Mouse (Mus musculus) retina, embryonic 14.5 days (tissue): ENCODE results near the gene Gab2.
A peak's percentile ranks its signal among the peaks of the same experiment; 100 is the strongest.

Source experiments
- DNase-seq: peaks from one replicate; pipeline ENCODE4 v3.0.0-alpha.2; 2015; ENCODE audit warnings: low spot score

The Gab2 gene

DNA sequence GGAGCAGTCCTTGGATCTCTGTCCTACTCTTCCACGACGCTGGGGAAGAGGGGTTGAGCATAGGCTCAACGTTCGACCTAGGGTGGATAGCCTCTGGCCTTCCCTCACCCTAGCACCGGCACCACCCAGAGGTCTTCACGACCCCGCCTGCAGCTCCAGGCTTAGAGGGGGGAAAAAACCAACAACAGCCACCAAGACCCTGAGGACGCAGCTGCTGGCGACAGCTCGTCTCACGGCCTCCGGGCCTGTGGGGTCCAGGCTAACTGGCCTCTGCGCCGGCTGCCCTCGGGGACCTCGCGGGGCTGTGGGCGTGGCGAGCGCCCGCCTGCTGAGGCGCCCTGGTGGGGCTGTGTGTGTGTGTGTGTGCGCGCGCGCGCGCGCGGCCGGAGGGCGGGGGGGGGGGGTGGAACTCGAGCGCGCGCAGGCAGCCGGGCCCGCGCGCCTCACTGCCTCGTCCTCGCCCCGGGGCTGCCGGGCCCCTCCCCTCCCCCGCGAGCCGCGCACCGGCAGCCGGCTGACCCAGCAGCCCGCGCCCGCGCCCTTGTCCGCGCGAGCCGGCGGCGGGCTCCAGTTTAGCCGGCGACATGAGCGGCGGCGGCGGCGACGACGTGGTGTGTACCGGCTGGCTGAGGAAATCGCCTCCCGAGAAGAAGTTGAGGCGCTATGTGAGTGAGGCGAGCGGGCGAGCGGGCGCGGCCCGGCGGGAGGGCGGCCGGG lies at the start of gene Gab2:
Gene Gab2, plus strand, starts transcription at position 345 of the 717 bp plus-strand sequence.
- peak; percentile 75 for DNase-seq

DNA sequence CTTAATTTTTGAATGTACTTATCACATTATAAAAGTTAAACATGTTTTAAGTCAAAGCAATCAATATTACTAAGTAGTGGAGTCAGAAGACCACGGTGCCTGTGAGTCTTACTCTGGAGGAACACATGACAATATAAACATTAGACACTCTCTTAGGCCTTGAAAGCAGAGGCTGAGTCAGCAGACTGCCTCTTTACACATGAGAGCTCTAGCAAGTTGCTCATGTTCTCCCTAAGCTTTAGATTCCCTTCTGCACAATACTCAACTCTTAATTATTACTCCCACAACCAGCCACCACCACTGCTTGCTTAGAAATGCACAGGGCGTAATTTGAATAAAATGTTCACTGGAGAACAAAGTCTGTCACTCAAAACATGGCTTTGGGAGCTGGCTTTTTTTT lies 49.0 kb upstream of the Gab2 start:
- no peak for DNase-seq

DNA sequence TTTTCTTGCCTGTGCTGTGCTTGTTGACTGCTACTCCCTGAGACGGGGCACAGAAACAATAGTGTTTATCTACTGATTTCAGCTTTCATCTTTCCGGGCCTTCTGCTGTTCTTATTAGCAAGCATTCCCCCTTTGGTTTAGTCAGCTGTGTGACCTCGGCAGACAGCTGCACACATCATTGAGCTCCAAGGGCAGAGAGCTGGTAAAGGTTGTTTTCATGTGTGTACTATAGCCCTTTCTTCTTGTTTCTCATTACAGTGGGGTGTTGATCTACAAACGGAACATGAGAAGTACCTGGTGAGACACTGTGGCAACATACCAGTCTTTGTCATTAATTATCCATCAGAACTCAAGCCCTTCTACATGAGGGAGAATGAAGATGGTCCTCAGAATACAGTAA lies 41.7 kb upstream of the Gab2 start:
- no peak for DNase-seq

DNA sequence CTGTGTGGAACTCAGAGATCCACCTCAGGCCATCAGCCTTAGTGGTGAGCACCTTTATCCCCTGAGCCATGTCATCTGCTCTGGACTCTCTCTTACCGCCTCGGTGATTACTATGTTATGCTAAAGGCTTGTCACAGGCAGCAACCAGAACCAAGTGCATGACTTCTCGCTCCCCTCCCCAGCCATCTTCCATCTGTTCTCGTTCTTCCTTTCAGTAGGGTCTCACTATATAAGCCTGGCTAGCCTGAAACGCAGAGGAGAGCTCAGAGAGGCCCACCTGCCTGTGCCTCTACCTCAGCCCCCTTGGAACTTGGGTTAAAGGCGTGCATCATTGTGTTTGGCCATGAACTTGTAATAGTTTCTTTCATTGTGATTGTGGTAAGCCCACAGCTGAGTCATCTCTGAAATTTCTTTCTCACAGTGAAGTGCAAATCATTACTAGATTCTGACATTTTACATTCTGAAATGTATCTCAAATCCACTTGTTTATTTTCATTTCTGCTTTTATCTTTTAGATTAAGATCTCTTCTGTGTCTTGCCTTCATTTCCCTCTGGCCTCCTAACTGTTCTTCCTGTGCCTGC lies 39.4 kb upstream of the Gab2 start:
- DNase-seq = no peak

DNA sequence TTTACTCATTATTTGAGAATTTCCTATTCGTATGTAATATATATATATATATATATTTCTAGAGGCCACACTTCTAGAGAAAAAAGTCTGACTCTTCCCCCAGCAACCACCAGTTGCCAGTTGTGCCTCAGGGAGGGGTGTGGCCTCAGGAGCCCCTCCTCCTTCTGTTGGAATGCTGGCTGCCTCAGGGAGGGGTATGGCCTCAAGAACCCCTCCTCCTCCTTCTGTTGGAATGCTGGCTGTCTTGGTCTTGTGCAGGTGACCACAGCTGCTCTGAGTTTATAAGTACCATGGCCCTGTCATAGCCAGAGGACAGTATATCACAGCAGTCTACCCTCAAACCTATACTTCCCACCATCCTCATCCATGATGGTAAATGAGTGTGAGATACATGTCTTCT lies 38.4 kb upstream of the Gab2 start:
- DNase-seq = no peak

DNA sequence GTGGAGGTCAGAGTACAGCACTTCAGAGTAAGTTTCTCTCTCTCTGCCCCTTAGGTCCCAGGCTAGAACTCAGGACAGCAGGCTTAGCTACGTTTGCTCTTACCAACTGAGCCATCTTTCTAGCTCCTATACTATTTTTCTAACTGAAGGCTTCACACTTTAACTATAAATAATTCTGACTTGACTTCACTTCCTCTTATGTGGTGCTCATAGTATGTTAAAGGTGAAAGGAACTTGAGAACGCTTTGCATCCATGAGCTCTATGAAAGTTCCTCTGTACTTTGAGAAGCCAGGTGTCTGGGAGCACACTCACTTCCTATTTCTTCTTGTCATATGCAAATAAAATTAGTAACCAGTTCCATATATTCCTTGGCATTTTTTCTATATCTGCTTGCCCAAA lies 20.4 kb upstream of the Gab2 start:
- no peak for DNase-seq

DNA sequence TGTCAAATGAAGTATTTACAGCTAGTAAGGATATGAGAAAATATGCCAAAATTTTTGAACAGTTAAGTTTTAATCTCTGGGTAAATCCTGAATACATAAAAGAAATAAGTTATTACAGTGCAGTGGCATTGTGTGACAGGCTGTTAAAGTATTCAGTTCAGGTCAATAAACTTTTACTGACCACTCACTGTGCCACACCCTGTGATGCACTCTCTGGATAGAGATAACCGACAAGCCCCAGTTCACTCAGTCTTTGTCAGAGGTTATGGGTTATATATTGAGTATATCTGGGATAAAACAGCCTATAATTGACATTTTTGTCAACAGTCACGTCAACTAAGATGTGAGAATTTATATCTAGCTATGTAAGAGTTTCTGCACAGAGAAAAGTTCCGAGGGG lies 9.9 kb upstream of the Gab2 start:
- no peak for DNase-seq

DNA sequence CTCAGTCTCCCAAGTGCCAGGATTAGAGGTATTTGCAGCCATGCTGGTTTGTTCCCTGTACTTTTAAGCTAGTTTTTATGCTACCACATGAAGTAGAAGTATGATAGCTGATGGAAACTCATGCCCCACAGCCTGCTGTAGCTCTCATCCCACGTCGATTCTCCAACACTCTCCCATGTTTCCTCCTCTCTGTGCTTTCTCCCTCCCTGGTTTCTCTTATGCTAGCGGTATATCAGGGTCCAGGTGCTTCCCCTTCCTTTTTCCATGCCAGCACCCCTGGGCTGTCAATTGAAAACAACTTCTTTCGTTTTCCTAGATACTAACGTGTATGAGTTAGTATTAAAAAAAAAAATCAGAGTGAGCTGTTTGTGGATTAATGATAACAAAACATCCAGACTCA lies 9.3 kb upstream of the Gab2 start:
- no peak for DNase-seq

DNA sequence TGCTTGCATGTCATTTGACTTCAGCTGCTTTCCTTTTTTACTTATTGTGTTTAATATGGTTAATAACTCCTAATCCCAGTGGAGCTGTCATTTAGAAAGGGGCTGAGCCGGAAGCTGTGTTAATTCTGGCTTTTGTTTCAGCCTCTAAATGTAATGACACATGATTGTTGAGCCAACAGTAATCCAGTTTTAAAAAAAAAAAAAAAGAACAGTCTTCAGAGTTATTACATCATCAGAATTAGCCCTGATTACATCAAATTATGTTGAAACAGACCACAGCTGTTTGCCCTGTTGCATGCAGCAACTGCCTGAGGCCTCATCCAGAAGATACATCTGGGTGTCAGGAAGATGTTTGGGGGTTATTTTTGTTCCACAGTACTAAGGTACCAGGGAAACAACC lies 6.4 kb upstream of the Gab2 start:
- no peak for DNase-seq

DNA sequence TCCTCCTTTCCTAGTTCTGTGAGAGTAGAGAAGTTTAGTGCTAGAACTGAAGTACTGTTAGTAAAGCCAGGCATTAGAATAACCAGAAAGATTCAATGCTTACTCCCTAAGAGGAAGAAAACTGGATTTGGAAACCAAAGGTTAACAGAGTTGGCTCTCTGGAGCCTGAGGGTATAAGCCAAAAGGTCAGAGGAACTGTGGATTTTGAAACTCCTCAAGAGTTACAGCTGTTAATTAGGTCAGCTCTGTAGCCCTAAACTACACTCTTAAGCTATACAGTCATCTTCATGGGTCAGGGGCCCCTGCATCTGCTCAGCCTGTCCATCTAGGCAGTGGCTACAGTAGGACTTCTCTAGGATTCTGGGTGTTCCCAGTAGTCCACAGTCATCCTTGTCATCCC lies 4.4 kb upstream of the Gab2 start:
- no peak for DNase-seq

DNA sequence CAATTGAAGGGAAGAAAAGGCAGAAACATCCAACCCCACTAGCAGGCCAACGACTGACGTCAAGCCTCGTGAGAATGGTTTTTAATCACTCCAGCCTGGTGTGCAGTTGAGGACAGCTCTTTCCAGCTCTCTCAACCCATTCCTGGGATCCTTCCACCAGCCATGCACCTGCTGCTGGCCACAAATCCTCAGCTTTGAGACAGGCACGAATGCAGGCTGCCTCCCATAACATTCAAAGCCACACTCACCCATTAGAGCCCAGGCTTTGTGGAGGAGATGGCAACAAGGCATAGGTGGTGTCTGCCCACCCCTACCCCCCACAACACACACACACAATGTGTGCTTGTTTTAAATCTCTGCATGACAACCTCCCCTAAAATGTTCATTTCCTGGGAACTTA lies 2.7 kb upstream of the Gab2 start:
- DNase-seq = no peak

DNA sequence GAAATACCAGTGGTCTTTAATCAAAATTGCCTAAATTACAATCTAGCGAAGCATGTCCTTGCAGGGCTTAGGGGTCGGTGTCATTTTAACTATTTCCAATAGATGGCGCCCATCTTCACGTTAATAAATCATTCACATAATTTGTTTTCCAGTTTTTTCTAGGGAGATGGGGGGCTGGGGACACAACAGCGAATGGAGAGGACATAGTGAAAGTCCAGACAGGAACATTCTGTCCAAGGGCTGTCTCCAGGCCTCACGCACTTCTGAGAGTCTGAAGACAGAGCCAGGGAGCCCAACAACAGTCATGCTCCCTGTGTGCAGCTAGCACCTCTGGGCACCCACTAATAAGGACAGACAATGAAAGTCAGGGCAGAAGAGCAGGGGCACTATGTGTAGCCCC lies 2.2 kb upstream of the Gab2 start:
- DNase-seq = peak; percentile 85

DNA sequence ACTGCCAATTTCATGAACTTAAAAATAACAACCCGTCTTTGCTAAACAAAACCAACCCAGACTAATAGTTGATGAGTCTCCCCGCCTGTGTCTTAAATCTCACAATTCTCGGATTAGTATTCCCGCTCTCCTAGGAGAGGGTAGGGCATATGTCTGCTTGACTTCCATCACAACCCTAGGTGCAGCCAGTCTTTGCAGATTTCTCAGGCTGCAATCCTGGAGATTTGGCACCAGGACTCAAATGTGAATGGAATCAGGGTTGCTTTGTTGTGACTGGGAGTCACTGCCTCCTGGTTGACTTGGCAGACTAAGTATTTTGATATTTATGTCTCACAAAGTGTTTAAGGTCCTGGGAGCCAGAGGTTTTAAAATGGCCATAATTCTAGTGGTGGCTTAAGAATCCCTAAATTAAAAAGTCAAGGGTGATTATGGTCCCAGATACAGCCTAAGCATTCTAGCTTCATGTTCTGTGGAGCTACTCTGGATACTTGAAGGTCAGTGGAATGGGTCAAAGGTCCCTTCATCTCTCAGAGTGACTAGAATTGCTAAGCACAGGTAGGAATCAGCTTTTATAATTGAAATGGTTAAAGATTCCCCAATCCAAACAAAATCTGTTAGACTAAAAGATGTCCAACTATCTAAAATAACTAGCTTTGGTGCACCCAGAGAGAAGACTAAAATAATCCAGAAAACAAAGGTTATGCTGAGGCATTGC lies 1.6 kb upstream of the Gab2 start:
- DNase-seq = no peak

DNA sequence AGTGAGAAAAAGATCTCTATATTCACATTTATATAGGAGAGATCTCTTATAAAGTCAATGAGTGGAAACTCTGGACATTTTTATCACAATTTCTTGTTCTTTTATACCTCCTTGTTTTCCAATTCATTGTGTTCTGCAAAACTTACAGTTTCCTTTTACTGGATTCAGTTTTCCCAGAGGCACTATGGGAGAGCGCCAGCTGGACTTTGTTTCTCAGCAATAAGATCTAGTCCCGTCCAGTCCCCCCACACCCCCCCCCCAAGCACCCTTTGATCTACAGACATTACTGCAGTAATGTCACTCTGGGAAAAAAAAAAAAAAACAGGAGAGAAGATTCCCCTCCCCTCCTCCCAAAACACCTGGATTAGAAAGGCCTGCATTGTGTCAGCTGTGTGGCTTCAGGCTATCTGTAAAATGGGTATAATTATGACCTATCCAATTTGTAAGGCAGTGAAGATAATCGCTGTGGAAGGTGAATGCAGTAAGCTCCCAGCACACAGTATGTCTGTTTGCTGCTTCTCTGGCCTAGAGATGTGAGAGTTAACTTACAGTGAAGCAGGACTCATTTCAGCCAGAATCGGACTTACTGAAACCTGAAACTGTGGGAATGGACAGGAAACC lies 655 bp upstream of the Gab2 start:
- DNase-seq = no peak

DNA sequence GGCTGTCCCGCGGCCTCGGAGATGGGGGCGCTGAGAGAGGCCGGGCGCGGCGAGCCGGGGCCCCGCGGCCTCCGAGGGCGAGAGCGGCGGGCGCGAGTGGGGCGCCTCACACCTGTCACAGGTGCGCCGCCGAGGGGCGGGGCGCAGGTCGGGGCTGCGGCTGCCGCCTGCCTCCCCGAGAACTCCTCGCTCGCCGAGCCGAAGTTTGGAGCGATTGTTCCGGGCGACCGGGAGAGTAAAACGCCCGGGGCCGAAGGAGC lies 503 bp downstream of the Gab2 start:
- DNase-seq = no peak

DNA sequence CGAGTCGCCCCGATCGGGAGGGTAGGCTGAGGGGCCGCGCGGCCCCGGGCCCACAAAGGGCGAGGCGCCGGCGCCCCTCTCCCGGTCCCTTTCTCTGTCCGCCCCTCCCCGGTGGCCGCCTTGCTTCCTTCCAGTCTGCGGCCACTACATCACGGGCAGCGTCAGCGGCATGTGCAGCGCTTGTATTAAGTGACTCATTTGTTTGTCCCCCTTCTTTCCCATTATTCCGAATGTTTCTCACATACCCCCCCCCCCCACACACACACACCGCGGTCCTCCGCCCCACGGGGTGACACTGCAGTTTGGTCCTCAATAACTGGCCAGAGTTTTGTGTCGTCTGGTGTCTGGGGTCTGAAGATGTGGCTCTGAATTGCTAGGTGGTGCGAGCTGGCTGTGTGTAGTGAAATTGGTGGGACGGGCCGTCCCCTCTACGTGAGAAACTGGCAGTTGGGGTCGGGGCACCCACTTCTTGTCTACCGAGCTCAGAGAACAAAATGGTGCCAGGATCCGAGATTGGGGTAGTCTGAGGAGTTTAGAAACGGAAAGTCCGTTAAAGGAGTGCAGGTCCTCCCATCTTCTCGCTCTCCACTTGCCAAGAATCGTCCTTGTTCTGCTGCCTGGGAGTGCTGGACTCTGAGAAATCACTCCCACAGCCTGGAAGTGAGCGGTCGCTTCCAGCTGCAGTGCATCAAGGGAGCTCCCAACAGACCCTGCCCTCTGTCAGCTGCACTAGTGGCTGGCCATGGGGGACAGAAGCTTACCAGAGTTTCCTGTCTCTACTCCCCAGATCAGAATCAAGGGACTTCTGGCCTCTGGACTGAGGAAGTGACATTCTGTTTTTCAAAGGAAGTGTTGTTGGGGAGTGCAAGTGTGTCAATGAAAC lies 1.1 kb downstream of the Gab2 start:
- DNase-seq = peak; percentile 69

DNA sequence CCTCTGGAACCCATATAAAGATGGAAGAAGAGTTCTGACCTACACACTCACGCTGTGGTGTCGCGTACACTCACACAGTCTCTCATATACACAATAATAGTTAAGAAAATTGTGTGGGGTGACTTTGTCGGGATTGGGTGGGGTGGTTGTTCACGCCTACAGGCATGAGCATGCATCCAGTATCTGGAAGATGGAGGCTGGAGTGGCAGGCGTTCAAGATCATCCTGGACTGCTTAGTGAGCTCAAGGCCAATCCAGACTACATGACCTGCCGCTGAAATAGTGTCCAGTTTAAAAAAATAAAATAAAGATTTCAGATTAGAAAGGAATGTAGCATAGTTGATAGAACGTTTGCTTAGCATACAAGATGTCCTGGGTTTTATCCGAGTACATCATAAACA lies 2.2 kb downstream of the Gab2 start:
- no peak for DNase-seq

DNA sequence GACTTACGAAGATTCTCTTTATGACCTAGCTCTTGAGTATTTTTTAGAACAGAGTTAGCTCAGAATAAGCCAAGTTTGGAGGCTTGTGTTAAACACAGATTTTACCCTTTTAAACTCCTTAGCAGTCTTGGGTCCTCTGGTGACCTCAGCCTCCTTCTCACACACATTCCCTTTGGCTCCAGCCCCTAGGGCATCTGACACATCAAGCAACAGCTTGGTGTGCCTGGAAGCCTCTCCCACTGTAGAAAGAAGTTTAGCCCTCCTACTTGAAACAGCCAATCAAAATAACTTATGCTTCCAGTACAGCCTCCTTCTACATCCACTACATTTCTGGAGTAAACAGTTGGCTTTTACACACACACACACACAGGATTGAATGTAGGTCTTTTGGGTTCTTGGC lies 2.8 kb downstream of the Gab2 start:
- DNase-seq = no peak

DNA sequence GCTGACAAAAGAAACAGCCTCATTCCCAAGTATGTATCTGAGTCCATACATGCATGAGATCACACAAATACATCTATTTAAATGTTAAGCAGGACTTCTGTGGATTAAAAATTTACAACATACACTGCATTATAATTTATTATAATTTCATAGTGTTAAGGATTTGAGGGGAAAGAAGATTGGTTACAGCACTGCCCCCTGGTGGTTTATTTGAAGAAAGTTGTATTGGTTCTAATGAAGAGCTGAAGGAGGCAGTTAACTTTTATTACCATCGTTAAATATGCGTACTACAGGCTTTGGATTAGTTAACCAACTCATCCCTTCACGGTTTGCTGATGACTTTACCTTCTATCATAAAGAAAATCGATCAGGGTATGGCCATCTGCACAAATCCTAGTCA lies 3.9 kb downstream of the Gab2 start:
- DNase-seq = peak; percentile 79

DNA sequence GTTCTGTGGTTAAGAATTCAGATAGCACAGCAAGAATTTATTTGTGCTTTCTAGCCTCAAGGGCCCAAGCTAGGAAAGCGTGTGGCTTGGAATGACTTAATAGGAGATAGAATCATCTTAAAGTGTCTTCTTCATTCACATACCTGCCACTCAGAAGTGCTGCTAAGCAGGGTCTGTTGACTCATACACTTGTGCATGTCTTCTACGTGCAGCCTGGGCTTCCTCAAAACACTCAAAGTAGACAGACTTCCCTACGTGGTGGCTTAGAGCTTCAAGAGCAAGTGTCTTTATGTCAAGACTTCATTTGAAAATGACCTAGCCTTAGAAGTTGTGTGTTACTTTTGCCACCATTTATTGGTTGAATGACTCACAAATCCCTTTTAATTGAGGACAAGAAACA lies 12.9 kb downstream of the Gab2 start:
- no peak for DNase-seq

DNA sequence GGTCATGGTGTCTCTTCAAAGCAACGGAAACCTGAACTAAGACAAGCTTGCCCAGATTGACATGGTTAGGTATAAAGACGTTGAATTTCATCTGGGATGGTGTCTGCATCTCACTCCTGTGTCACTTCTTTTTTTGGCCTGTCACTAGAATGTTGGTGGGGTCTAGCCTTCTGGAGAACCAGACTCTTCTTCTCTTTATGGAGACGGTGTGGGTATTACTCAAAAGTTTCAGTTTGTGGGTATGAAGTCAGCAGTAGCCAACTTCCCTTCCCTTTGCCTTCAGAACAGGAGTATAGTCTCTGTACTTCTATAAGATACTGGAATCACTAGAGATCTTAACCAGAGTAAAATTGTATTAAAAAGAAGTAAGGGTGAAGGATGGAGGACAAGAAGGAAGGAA lies 26.7 kb downstream of the Gab2 start:
- no peak for DNase-seq

DNA sequence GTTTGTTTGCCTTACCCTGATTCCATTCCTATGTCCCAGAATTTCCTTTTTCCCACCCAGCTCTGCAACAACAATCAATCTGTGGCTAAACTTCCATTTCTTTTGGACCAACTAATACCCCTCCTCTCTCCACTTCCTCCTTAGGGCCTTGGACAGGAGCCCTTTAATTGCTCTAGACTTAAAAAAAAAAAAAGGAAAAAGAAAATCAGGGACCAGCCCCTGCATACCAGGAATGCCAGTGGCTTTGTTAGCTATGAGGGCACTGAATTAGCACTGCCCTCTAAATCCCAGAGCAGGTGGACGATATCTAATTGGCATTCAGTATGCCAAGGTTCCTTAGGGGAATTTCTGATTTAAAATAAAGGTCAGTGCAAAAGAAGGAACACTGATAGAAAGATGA lies 47.6 kb downstream of the Gab2 start:
- DNase-seq = no peak

DNA sequence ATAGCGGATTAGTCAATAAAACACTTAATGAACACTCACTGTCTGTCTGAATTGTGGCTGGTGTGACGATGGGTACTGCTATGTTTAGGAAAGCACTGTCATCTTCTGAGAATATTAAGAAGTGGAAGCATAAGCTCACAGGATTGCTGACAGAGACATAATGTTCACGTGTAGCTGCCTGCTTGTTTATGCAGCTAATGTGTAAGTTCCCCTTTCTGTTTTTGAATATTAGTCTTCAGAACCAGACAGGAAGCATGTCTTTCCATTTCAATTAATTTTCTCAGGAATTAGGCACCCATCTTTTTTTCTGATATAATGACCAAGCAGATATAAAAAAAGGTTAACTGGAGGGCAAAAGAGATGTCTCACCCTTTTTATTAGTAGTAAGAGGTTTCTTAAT lies 55.1 kb downstream of the Gab2 start:
- DNase-seq = no peak
